Mouse (Mus musculus): ENCODE data around the gene Lrrc8d.

Gene Lrrc8d

DNA sequence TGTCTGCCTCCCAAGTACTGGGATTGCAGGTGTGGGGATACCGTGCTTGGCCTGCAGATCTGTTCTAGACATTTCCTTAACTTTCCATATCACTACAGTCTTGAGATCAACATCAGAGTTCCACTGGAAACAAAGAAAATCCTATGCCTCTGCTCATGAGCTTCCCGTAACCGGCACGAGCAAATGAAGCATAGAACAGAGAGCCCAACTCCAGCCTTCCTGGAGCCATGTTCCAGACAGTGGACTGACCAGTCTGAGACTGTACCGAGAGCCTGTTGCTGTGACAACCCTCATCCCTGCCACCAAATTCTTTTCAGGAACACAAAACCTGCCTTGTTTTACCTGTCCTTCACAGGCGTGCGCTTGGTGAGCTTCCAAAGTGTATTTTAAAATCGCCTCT is 15.3 kb downstream of the Lrrc8d start:
- no peak for ATAC-seq (ENCODE audit: insufficient number of reproducible peaks, low FRiP score, low TSS enrichment)

DNA sequence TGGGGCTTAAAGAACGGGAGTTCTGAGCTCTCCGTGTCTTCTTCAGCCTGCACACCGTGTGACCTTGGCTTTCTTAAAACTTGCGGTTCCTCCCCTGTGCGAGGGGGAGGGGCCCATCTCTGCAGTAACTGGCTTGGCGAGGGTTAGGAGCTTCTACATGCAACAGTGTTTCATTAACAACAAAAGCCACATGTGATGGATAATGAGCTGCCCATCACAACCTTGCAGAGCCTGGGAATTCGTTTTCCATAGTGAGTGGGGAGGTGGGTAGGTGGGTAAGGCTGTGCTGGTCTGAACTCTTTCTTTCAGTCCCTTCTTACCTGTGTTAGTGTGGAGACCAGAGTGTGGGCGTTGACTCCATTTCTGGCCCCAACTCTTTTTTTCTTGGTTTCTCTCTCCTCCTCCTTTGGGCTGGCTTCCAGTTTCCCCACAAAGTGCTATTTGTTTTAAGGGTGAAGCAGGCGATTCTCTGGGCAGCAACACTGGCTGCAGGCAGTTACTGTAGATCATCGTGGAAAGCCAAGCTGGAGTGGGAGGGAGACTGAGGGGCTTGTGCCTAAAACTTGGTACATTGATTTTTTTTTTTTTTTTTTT is 15.9 kb downstream of the Lrrc8d start:
- ATAC-seq (ENCODE audit: insufficient number of reproducible peaks, low FRiP score, low TSS enrichment), result no peak

DNA sequence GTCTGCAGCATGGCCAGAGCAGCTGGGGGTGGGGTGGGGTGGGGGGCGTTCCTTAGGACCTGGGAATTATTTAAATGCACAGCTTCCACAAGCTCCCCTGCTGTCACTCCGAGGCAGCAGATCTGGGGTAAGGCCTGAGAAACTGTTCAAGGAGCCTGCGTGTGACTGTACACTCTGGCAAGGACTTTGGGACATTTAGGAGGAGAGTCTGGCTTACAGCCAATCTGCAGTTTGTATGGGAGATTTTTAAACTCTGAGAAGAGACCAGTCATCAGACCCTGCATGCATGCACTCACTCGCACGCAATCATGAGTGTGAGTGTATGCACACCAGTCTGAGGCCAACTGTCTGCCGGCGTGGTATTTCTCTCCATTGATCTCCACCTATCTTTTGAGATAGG is 17.5 kb downstream of the Lrrc8d start:
- no peak for ATAC-seq (ENCODE audit: insufficient number of reproducible peaks, low FRiP score, low TSS enrichment)

DNA sequence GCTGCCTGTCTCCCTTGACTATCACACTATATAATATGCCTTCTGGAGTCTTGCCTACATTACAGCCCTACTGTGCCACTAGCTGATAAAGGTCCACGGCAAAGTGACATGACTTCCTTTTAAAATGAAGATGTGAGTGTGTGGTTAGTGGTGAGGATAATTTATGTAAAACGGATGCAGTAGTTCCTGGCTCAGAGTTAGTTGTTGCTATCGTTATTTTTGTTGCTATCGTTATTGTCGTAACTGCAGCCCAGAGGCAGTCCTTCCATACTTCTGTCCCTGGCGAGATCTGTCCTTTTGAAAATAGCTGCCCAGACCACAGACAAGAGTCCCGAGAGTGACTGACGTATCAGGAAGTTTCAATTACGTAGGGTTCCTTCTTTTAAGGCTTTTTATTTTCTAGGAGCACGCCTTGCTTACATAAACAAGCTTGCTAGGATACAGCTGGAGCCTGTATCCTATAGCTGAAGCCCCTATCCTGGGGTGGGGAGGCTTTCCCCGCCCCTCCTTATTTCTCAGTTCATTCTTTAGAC is 18.4 kb downstream of the Lrrc8d start:
- ATAC-seq (ENCODE audit: insufficient number of reproducible peaks, low FRiP score, low TSS enrichment), result no peak

DNA sequence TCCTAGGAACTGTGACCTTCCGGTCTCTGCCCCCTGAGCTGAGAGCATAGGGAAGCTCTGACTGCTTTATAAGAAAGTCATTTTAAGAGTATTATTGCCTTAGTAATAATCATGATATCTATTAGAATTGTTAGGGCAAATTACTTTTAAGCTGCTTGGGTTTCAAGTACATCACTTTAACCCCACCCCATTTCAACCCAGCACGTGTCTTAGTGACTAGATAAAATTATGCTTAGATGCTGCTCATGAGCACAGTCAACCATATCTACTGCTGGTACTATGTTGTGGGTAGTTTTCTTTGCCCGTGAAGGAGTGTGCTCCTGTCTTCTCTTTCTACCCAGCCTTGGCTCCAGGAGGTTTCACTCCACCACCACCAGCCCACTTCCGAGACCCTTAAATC is 21.5 kb downstream of the Lrrc8d start:
- ATAC-seq (ENCODE audit: insufficient number of reproducible peaks, low FRiP score, low TSS enrichment), result no peak

DNA sequence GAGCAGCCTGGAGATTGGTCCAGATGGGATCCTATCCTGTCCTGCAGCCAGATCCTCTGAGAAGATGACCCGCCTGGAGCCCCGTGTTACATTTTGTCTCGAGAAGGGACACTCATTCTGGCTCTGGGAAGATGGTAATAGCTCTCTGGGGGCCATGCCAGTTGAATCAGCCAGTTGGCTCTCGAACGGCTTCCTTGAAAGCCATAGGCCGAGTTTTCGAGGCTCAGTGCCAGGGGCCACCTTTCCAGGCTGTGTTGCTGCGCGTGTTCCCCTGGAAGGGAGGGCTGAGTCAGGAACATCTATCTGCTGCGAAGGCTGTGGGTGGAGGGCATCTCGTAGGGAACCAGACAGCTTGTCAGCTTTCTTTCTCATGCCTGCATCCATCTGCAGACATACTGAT is 23.0 kb downstream of the Lrrc8d start:
- peak; percentile 36; the same call in 1 of the 2 replicates for ATAC-seq (ENCODE audit: insufficient number of reproducible peaks, low FRiP score, low TSS enrichment)

DNA sequence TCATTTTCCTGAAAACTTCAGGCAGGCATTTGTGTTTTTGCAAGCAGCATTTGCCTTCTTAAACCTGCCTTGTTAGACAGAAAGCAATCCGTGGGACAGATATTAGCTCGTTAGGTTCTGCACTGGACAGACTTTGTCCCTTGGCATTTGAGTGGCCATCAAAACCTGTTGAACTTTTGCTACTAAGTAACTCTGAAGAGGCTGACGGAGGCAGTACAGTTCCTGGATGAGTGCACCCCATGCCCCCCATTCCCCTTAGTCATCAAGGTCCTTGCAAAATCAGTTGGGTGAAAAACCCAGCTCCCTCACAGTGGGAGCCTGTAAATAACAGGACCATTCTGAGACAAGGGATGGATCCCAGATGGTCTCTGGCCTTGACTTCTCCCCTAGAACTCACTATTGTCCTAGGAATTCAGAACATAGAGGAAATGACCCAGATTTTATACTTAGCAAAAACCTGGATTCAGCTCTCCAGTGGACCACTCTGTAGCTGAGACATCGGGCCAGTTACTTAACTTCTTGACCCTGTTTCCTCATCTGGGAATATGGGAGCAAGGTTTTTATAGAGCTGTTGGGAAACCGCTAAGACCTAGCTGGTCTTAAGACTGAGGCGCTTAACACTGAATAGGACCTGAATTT is 30.5 kb downstream of the Lrrc8d start:
- no peak for ATAC-seq (ENCODE audit: insufficient number of reproducible peaks, low FRiP score, low TSS enrichment)

DNA sequence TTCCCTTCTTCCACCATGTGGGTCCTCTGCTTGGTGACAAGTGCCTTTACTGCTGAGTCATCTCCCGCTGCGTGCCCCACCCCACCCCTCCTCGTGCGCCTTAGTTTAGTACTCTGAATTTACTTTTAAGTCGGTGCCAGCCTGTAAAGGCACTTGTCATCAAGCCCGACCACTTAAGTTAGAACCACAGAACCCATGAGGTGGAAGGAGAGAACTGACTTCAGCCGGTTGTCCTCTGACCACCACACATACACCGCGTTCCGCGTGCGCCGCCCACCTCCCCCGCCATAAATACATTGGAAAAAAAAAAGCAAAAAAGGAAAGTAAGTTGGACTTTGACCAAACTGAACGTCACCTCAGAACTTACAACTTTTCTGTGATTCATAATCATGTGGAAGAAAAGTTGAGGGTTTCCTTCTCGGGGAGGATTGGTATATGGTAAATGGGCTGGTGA is 31.4 kb downstream of the Lrrc8d start:
- ATAC-seq (ENCODE audit: insufficient number of reproducible peaks, low FRiP score, low TSS enrichment), result no peak

DNA sequence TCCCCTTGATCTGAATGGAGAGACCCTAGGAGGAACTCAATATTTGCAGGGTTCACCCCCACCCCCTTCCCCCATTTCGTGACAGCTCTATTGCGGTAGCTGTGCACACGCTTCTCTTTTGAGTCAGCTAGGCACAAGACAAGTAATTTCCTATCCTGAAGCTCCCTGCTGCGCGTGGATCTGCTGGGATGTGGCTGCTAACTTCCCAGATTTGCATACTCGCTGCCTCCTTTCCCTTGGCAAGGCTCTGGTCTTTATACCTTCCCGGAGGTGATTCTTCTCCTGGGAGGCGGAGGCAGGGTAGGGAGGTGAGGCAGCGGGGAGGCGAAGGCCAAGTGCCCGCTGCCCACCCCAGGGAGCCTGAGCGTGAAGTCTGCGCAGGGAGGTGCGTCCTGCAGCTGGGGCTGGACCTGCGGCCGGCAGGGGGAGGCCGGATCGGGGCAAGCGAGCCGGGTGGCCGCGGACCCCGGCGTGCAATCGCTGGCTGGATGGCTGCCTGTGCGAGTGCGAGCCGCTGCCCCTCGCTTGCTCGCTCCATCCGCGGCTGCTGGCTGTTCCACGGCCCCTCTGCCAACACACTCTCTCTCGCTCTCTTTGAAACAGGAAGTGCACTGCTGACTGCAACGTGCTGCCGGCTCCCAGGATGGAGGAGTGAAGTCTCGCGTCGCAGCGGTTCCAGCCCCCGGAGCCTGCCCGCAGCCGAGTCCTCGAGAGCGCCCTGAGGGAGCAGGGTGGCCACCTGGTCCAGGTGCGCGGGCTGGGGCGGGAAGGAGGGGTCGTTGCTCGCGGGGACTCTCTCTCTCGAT is 32.1 kb downstream of the Lrrc8d start:
- ATAC-seq (ENCODE audit: insufficient number of reproducible peaks, low FRiP score, low TSS enrichment), result peak; percentile 40; the same call in 1 of the 2 replicates

DNA sequence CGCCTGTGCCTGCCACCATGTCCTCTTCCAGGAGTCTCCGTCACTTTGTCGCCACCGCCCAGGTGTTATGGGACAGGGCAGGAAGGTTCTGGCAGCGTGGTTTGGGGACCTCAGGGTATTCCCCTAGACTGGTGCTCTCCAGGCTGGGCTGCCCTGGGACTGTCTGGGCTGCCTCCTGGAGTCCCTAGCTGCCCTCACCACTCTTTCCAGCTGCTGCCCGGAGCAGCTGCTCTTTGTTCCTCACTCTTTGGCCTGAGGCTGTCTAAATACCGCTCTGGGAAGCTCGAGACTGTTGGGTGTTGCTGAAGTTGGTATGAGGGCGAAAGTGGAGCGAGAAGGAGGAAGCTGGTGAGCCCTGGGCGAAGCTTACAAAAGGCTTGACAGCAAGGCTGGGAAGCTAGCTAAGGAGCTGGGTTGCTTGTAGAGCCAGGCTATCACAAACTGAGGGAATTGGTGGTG is 32.7 kb downstream of the Lrrc8d start:
- ATAC-seq (ENCODE audit: insufficient number of reproducible peaks, low FRiP score, low TSS enrichment), result no peak

DNA sequence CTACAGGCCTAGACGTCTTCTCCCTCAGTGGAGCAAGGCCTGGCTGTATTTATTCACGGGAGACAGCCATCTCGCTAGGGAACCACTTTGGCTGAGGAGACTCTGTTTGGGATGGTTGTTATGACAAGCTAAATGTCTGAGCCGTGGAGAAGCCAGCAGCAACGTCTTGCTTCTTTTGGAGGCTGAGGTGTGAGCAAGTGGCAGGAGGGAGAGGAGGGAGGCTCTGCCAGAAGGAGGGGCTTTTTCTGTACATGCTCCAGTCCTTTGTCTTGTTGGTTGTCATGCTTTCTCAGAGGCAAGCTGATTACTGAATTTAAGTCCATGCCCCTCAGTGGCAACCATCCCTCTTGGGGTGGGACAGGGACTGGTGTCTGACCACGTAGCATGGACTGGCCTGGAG is 33.5 kb downstream of the Lrrc8d start:
- no peak for ATAC-seq (ENCODE audit: insufficient number of reproducible peaks, low FRiP score, low TSS enrichment)

DNA sequence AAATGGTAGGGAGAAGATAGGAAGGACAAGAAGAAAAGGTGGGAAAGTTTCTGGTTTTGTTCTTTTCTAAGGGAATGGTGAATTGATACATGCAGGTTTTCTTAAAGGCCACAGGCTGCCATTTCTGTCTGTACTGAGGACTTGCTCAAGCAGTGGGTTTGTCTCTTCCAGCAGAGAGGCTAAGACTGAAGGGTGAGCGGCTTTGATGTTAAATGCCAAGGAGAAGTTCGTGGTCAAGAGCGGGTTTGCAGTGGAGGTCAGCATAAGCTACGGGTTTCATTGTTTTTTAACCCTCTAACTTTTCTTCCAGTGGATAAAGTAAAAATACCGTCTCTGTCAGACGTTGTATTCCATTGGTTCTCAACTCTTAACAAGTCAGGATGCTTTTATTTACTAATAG is 36.6 kb downstream of the Lrrc8d start:
- no peak for ATAC-seq (ENCODE audit: insufficient number of reproducible peaks, low FRiP score, low TSS enrichment)

DNA sequence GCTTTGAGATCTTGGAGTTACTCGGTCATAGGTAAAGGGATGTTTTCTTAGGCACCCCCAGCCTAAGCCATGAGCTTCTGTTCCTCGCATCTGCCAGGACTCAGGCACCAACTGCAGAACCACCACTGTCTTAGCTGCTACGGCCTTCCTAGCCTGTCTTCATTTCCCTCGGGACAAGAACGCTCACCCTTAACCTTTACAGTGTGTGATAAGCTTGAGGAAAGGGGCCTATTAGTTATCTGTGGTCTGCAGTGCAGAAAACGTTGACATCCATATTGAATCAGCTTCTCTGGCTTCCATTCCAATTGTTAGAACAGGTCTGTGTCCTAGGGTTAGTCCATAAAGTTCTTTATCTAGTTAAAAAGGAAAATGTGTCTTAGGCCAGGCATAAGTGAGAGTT is 37.4 kb downstream of the Lrrc8d start:
- ATAC-seq (ENCODE audit: insufficient number of reproducible peaks, low FRiP score, low TSS enrichment), result no peak

DNA sequence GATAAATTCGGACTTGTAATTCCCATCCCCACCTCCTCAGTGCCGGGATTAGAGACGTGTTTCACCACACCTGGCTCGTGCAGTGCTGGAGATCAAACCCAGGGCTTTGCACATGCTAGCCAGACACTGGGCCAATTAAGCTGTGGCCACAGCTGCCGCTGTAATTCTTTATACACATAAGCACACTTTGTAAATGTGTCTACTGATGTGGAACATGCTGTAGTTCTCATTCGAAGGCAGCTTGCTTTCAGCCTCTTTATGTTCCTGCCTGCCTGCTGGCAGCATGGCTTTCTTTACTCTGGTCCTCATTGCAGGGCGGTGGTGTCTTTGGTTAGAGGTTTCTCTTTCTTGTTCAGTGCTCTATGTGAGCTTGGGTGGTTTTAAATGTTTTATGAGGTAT is 40.7 kb downstream of the Lrrc8d start:
- ATAC-seq (ENCODE audit: insufficient number of reproducible peaks, low FRiP score, low TSS enrichment), result no peak

DNA sequence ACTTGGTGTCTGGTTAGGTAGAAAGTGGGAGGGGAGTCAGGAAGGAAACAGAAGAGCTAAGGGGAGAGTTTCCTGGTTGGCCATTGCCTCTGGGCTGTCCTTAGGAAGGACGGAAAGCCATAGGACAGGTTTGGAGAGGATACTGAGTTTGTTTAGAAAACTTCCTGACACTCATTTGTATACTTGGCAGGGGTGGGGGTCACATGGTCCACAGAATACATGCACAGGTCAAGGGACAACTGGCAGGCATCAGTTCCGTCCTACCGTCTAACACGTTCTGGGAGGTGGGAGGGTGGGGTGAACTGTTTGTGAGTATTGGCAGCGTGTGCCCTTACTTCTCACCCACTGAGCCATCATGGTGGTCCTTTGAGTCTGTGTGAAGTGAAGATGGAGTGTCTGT is 42.9 kb downstream of the Lrrc8d start:
- no peak for ATAC-seq (ENCODE audit: insufficient number of reproducible peaks, low FRiP score, low TSS enrichment)

DNA sequence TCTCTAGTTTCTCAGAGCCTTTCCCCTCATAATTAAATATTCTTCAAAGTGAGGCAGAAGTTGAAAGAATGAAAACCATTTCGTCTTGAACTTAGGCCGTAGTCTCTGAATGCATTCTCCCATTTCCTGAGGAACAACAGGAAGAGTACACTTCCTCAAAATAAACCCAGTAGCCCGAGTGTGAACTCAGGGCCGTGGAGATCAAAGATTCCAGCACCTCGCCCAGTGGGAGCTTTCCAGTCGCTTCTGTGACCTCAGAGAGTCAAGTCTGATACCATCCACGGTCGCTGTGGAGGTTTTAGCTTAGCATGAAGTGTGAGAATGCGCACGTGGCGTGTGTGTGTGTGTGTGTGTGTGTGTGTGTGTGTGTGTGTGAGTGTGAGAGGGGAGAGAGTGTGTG is 45.6 kb downstream of the Lrrc8d start:
- no peak for ATAC-seq (ENCODE audit: insufficient number of reproducible peaks, low FRiP score, low TSS enrichment)

DNA sequence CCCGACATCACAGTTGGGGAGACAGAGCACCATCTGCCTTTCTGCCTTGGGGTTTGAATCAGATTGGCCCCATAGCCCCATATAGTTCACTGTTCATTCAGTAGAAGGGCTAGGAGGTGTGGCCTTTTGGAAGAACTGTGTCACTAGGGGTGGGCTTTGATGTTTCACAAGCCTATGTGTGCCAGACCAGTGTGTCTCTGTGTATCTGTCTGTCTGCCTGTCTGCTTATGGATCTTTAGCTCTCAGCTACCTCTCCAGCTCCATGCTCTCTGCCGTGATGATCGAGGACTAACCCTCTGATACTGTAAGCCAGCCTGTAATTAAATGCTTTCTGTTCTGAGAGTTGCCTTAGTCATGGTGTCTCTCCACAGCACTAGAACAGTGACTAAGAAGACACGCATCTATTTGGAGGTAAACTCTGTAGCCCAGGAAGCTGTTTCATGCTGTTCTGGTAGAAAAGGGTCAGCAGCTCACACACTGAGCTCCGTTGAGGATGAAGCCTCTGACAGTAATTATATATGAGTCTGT is 46.2 kb downstream of the Lrrc8d start:
- no peak for ATAC-seq (ENCODE audit: insufficient number of reproducible peaks, low FRiP score, low TSS enrichment)

DNA sequence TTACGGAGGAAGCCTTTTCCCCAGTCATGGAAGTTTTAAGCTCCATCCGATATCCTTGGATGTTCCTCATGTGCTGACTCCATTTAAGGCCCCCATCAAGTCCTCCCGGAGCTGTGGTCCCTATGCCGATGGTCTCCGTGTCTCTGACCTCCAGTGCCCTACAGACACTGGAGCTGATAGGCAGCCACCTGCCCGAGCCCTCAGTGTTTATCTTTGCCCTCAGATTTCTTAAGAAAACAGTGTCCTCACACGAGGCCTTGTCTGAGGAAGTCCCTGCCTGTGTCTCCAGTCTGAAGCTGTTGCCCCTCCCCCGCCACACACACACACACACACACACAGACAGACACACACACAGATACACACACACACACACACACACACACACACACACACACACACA is 55.0 kb downstream of the Lrrc8d start:
- no peak for ATAC-seq (ENCODE audit: insufficient number of reproducible peaks, low FRiP score, low TSS enrichment)

DNA sequence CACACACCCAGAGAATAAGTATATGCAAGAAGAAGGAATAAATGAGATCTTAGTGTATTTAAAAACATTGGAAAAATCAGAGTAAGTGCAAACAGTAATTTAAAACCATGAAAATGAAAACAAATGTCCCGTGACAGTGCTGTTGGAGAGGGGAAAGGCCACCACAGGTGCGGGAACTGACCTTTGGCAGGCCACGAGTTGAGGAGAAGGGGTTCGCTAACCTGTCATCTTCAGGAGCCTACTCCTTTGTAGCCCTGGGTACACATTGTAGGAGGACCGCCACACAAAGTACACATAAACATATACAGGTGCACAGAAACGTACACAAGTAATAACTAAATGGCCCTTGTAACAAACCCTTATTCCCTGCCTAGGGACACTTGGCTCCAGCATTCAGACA is 55.7 kb downstream of the Lrrc8d start:
- ATAC-seq (ENCODE audit: insufficient number of reproducible peaks, low FRiP score, low TSS enrichment), result no peak

DNA sequence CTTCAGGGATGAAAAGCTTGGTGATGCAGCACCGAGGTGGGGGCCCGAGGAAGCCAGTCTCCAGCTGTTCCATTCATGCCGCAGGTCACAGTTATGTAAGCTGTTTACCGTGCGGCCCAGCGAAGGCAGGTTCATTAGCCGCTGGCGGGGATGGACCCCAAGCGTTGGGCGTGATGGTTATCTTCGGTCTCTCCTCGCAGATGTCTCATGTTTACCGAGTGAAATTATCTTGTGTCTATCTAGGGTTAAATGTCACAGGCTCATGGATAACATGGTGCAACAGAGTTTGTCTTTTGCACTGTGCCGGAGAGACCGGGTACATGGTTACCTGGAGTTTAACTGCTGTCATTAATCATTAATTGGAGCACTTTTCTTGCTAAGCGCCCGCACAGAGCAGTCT is 58.2 kb downstream of the Lrrc8d start:
- no peak for ATAC-seq (ENCODE audit: insufficient number of reproducible peaks, low FRiP score, low TSS enrichment)

DNA sequence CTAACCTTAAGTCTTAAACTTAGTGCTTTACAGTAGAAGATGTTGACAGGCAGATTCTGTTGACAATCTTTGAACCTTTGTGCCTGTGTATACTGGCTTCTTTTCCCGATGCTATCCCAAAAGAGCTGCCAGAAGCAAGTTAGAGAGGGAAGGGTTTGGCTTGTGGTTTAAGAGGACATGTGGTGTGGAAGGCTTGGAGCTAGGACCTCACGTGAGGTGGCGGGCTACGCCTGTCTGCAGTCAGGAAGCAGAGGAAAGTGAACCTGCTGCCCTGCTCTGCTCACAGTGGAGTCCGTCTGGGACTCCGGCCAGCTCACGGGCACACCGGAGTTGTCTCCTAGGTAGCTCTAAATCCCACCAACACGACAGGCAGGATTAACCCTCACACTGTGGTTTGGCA is 59.1 kb downstream of the Lrrc8d start:
- ATAC-seq (ENCODE audit: insufficient number of reproducible peaks, low FRiP score, low TSS enrichment), result no peak

Data from cerebellum, adult (tissue).